Mouse (Mus musculus) adrenal gland, postnatal 14 days (tissue): Measurements from ENCODE around the gene Cnih3. TPM values are rescaled to one million over a fixed set of nuclear protein-coding genes. Genes with fewer than 3 reads are reported as not detected.

ENCODE experiments used
- DNase-seq: peaks from one replicate; pipeline ENCODE4 v3.0.0; 2021; ENCODE audit warnings: mixed read lengths
- long read RNA-seq, 2 experiments: library from polyadenylated mRNA; stranded (forward); transcript quantifications; one replicate each; pipeline ENCODE4 v2.0.0; 2021
- total RNA-seq: library from RNA; stranded (reverse); gene quantifications from 2 replicates; pipeline ENCODE4 v1.2.3, GENCODE M21; 2021

Gene Cnih3
- total RNA-seq: not detected in 2 replicates
- long read RNA-seq, experiment 1: 0 reads
- long read RNA-seq, experiment 2: 0 reads

DNA sequence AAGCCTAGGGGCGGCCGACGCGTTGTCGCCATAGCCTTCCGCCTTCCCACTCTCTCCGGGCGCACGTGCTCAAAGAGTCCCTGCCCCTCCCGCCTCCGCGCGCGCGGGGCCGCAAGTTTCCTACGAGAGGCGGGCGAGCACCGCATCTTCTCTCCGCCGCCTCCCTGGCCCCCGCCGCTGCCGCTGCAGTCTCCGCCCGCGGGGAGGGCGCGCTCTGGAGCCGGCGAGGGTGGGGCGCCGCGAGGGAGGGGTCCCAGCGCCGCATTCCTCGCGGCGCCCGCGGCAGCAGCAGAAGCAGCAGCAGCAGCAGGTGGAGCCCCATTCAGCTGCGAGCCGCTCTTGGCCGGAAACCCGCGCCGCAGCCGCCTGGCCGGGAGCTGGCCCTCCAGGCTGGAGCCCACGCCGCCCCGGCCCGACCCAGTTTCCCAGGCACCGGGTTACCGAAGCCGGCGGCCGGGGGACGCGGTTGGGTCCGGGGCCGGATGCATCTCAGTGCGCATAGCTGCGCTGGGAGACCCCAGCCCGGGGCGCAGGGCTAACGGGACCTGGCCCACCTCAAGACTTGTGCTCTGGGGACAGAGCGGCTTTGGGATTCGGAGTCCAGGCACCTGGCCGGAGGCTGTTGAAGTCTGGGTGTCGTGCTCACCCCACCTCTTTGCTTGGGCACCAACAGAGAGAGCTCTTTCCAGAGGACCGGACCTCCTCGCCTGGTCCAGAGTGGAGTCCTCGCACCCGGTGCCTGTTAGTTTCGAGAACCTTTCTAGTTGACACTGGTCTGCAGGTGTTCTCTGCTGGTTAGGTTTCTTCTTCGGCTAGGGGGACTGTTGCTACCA, at the start of gene Cnih3:
Gene Cnih3, plus strand, starts transcription at position 262 of the 833 bp plus-strand sequence.
- peak; percentile 50 for DNase-seq

DNA sequence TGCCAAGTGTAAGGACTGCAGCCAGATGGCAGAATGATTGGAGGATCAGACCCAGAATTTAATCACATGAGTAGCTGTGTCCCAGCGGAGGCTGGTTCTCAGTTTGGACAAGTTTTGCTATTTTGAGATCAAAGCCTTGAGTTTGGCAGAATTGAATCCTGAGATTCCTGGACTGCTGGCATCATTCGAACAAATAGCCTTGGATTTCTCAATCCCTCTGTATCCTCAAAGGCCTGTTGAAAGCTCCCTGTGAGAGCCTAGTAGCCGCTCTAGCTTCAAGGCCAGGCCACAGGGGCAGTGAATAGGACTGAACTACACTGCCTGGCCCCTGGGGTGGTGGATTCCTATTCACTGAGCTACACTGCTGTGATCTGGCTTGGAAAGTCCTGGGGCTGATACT, 44.4 kb upstream of the Cnih3 start:
- peak; percentile 73 for DNase-seq

DNA sequence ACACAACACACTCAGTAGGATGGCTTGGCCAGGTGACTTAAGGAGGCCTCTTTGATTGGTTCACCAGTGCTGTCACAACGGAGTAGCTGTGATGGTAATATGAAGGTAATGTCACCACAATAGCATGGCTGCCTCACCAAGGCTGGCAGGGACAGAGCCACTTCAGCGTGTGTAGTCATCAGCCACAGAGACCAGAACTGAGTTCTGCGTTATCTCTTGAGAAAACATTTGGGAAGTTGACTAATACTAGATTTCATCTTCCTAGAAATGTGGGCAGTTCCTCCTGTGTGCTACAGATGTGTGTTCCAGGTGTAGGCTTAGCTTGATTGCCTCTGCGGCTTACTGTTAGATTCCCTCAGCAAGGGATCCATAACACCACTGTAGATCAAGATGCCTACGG, 41.7 kb upstream of the Cnih3 start:
- DNase-seq: no peak

- DNase-seq: no peak
These were observed 40.0 kb upstream of the Cnih3 start for GRCm38 (mm10) chr1:181312115-181313045.

DNA sequence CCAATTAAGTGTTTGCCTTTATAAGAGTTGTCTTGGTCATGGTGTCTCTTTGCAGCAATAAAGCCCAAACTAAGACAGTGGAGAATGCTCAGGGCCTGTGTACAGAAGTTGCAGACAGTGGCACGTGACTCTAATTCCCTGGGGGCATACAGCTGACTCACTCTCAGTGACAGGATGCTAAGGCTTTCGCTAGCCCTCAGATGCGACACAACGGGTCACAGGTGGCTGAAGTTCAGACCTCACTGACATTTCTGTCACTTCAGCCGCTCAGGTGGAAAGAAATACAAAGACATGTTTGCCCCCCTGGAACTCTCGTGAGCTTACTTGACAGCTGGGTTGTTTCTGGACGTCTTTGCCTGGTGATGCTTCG, 39.4 kb upstream of the Cnih3 start:
- DNase-seq: no peak

DNA sequence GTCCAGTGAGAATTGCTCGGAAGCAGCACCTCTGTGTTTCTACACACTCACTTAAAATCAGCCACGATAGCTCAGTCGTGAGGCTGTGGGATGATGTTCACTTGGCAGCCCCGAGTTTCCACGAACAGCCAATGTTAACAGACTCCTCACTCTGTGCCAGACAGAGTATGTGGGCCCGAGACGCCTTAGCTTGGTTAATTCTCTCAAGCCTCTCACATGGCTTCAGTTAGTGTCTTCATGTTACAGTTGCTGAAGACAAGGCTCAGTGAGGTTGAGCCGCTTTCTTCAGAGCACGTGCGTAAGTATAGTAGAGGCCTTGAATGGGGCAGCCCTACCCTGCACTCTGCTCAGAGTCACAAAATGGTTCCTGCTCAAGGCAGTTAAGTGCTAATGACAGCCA, 38.1 kb upstream of the Cnih3 start:
- DNase-seq: no peak

GRCm38 (mm10) chr1:181315350-181315749, 37.1 kb upstream of the Cnih3 start:
- DNase-seq: no peak

GRCm38 (mm10) chr1:181316571-181316970, 35.9 kb upstream of the Cnih3 start:
- no peak for DNase-seq

- DNase-seq: no peak
These were observed 33.0 kb upstream of the Cnih3 start for GRCm38 (mm10) chr1:181319466-181319865.

- DNase-seq: no peak
These were observed 31.3 kb upstream of the Cnih3 start for GRCm38 (mm10) chr1:181321149-181321548.

DNA sequence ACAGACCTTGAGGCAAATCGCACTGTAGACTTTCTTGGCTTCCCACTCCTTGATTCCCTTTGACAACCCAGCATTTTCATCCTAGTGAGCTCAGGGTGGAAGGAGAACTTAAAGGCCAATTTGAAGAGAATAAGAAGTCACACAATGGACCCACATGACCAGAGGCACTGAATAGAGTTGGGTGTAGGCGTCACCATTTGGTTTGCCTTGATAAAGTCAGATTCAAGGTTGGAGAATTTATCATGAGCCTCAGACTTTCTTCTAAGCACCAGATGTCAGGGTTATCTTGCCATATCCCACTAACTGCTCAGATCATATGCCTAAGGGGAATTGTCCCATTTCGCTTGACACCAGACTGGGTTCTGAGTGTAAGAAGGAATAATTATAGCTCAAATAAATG, 29.3 kb upstream of the Cnih3 start:
- DNase-seq: no peak

DNA sequence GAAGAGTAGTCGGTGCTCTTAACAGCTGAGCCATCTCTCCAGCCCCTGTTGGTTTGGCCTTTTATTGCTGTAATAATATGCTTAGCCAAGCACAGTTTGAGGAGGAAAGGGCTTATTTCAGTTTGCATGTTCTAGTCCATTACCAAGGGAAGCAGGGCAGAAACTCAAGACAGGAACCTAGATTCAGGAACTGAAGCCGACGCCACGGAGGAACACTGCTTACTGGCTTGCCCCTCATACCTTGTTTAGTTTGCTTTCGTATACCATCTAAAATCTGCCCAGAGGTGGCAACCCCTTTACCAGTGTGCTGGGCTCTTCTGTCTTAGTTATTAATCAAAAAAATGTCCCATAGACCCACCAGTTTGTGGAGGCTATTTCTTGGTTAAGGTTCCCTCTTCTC, 25.3 kb upstream of the Cnih3 start:
- DNase-seq: no peak

- DNase-seq: no peak
These were observed 24.6 kb upstream of the Cnih3 start for GRCm38 (mm10) chr1:181327636-181328420.

DNA sequence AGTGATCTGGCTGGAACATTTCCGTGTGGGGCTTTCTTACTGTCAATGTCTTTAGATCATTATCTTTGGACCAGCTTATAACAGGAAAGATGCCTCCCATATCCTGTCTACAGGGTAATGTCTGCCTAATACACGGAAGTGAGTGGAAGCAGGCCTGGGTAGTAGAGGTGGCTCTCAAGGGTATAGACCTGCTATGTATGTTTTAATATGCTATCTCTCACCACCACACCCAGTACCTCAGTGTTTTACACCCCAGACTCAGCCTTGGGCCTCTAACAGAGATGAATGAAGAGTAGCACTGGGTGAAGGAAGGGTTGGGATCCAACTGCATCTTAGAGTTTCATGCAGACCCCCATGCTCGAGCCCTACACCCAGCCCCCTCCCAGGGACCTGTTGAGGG, 23.3 kb upstream of the Cnih3 start:
- no peak for DNase-seq

GRCm38 (mm10) chr1:181332597-181332996, 19.8 kb upstream of the Cnih3 start:
- DNase-seq: no peak

- DNase-seq: no peak
These were observed 18.0 kb upstream of the Cnih3 start for GRCm38 (mm10) chr1:181334329-181335018.

GRCm38 (mm10) chr1:181335019-181335365, 17.4 kb upstream of the Cnih3 start:
- no peak for DNase-seq

DNA sequence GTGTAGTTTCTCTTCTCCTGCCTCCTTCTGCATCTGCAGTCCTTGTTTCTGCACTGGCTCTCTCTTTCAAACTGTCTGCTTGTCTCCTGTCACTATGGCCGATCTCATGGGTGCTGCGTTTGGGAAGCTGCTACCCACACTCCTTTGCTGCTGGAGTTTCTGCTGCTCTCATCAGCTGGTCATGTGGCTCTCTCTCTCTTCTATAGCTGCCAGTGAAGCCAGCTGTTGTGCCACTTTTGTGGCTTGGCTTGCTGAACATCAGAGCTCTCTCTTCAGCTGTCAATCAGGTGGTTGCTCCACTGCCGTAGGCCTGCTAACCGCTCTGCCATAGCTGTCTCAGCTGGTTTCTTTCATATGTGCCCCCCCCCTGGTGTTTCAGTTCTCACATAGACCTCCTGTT, 17.0 kb upstream of the Cnih3 start:
- no peak for DNase-seq

DNA sequence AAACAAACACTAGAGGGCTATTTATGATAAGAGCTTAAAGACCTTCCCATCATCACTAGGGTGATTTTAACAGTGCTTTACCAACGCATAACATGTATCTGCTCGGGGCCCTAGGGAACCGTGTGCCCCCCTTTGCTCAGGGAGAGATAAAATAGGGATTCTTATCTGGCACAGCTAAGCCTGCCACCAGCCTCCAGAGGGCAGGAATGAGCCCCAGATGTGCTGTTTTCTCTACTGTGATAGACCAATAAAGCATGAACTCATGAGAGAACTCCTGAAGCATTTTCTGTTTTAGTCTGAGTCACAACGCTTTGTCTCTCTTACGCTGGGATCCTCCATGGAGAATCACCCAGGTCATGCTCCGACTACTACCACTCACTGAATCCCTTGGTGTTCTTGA, 15.6 kb upstream of the Cnih3 start:
- DNase-seq: no peak

DNA sequence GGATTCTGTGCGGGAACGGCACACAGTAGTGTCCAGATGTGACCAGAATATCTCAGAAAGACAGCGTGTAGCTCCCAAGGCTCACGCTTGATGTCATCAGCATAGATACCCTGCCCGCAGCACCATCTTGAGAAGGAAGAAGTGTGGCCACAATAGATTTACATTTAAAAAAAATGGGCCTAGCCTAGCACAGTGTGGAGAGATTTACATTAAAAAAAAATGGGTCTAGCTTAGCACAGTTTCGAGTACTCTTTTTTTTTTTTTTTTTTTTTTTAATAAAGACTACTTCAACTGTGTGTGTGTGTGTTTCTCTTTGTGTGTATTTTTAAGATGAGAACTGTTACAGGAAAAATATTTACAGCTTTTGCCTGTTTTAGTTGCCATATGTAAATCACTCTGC, 13.3 kb upstream of the Cnih3 start:
- DNase-seq: no peak

DNA sequence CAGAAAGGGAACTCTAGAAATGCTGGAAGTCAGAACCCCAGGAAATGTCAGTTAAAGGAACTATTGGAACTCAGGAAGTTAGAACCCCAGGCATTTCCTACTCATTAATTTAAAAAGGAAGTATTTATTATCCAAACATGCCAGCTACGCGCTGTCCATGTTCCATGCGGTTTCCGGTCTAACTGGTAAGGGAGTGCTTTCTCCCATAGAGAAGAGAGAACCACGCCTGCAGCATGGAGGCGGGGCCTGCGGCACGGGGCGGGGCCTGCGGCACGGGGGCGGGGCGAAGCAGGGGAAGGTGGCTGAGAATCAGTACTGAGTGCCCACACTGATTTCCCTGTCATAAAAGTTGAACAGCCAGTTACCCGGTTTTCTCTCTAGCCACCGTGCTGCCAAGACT, 6.9 kb upstream of the Cnih3 start:
- DNase-seq: peak; percentile 38

DNA sequence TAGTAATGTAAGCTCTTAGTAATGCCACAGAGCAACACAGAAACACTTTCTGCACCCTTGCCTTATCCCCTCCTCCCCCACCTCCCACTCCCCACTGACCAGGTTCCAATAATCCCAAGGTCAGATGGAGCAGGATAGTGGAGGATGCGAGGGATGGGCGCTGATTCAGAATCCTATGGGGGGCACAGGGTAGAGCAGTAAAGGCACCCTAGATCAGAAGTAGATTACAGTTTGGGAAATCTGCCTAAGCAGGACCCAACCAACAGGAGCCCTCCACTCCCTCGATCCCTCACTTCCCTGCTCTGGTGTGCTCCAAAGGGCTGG, 423 bp upstream of the Cnih3 start:
- no peak for DNase-seq
